Mouse (Mus musculus): ENCODE measurements at regions not wholly inside any gene's neighbourhood (a gene's known extent, or its start where the extent isn't known, plus 50 kb on each side); places are given as distances from the start of the nearest gene placed in this dataset.

- TF ChIP-seq CTCF (IDR thresholded peaks at IDR 0.05) (no peak), EP300 (IDR thresholded peaks at IDR 0.05) (no peak)
Measured at GRCm38 (mm10) chr10:92410813-92411325, 311.4 kb downstream of the Nedd1 start.
